Mouse (Mus musculus) liver, embryonic 14.5 days (tissue): ENCODE results near the gene Rbms1. TPM values are rescaled to one million over a fixed set of nuclear protein-coding genes. Genes with fewer than 3 reads are reported as not detected.

ENCODE experiments used
- ATAC-seq: fragments of 200-750 bp; cut with Nextera tagmentation; 2 replicates; pipeline ENCODE4 v1.8.0; 2017; ENCODE audit warnings: moderate number of reproducible peaks, mild to moderate bottlenecking, moderate library complexity; ENCODE audit not compliant: insufficient read depth
- DNase-seq, 3 experiments: peaks; one replicate each; pipeline ENCODE4 v3.0.0-alpha.2; 2012 to 2013; ENCODE audit warnings: low read depth in 3 of 3, low spot score in 3 of 3
- H3K27ac ChIP-seq: fragments of 300-500 bp; sonication (generic); 2 replicates; pipeline ENCODE4 v1.5.1; 2014; ENCODE audit warnings: moderate library complexity, mild to moderate bottlenecking, control low read depth, inconsistent platforms
- H3K27me3 ChIP-seq: fragments of 300-500 bp; sonication (generic); 2 replicates; pipeline ENCODE4 v1.6.1; 2014; ENCODE audit warnings: mild to moderate bottlenecking, low read length, moderate library complexity; ENCODE audit not compliant: control insufficient read depth, insufficient read depth
- H3K36me3 ChIP-seq: fragments of 300-500 bp; sonication (generic); replicated peaks from 2 replicates; pipeline ENCODE4 v1.6.1; 2014; ENCODE audit warnings: low read depth; ENCODE audit not compliant: control insufficient read depth, insufficient read depth
- H3K4me1 ChIP-seq, 2 experiments: fragments of 200-500 bp in 1 of 2; fragments of 300-500 bp in 1 of 2; sonication (generic) in 1 of 2; replicated peaks; 2 replicates each; pipeline ENCODE4 v1.6.1; 2012 to 2014; ENCODE audit warnings: antibody characterized with exemption in 1 of 2, inconsistent platforms in 1 of 2, low read length in 1 of 2; ENCODE audit not compliant: control insufficient read depth in 2 of 2, insufficient read depth in 2 of 2
- H3K4me2 ChIP-seq: fragments of 300-500 bp; sonication (generic); 2 replicates; pipeline ENCODE4 v1.6.1; 2014; ENCODE audit warnings: low read depth, mild to moderate bottlenecking, control low read depth, moderate library complexity
- H3K4me3 ChIP-seq, 2 experiments: fragments of 200-500 bp in 1 of 2; fragments of 300-500 bp in 1 of 2; sonication (generic) in 1 of 2; 2 replicates each; pipeline ENCODE4 v1.5.1; 2012 to 2014; ENCODE audit warnings: low read depth in 2 of 2, low read length in 2 of 2, mild to moderate bottlenecking in 2 of 2, control low read depth in 1 of 2, inconsistent platforms in 1 of 2, moderate library complexity in 1 of 2; ENCODE audit not compliant: insufficient read depth in 1 of 2
- H3K9ac ChIP-seq: fragments of 300-500 bp; sonication (generic); replicated peaks from 2 replicates; pipeline ENCODE4 v1.6.1; 2014; ENCODE audit warnings: mild to moderate bottlenecking, control low read depth, moderate library complexity
- H3K9me3 ChIP-seq: fragments of 300-500 bp; sonication (generic); 2 replicates; pipeline ENCODE4 v1.6.1; 2016; ENCODE audit warnings: low read length, mixed read lengths; ENCODE audit not compliant: control insufficient read depth
- CTCF ChIP-seq: IDR thresholded peaks from 2 replicates; pipeline ENCODE4 v1.5.1; 2016; ENCODE audit warnings: antibody characterized with exemption, low read depth, control low read depth
- EP300 ChIP-seq: IDR thresholded peaks from 2 replicates; pipeline ENCODE4 v1.6.1; 2016; ENCODE audit warnings: antibody characterized with exemption, low read depth
- WGBS: fragments of 180-500 bp; shearing (Covaris S2); extraction: QIAGEN DNeasy Blood & Tissue Kit; methylation state at CpG from one replicate; pipeline ENCODE4 v1.1.7; 2014; ENCODE audit not compliant: insufficient replicate concordance; 5-methylcytosine and 5-hydroxymethylcytosine counted together
- polyA plus RNA-seq, 2 experiments: library from polyadenylated mRNA; depleted of rRNA in 1 of 2; stranded (reverse) in 1 of 2; unstranded in 1 of 2; fragments of >200 nt; fragmentation: Nextera tagmentation in 1 of 2; extraction: Ambion mirVana in 1 of 2; gene quantifications; 2 replicates each; pipeline versions ENCODE4 v1.2.1 to v1.2.3; 2012 to 2014

Rbms1 gene
- polyA plus RNA-seq, 2 experiments, result 16.8 to 31.8 TPM

DNA sequence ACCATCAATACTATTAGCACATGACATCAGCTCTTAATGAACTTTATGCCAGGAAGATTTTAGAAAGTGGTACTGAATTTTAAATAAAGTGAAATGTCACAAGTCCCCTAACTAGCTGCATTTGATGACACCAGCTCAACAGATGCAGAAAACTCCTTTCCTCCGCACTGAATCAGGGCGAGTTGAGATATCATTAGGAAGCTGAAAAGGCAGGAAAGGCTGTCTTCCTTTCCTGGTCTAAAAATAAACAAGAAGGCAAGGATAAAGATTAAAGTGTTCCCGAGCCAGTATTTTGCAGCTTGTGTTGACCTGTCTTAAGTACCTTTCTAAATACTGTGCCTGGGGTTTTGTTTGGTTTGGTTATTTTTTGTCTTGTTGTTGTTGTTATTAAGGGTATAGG is 42.9 kb downstream of the Rbms1 start:
- H3K27me3 ChIP-seq, result no peaks in the 10 kb centered on the region
- H3K9me3 ChIP-seq, result no peaks in the 10 kb centered on the region
- ATAC-seq (no peak), DNase-seq (no peak)
- H3K27ac ChIP-seq, result no peak overlapping the region
- no peak overlapping the region for H3K4me2 ChIP-seq
- H3K4me1 ChIP-seq, result peaks cover 0 to 3% of the 10 kb centered on the region in 2 experiments; a peak in 3 of 4 replicates
- H3K4me3 ChIP-seq, result no peak overlapping the region
- H3K36me3 ChIP-seq, result no peaks in the 10 kb centered on the region
- 35% methylated on average over 3 of the region's 3 CpGs for WGBS
- TF ChIP-seq CTCF, result no peak
- TF ChIP-seq EP300, result no peak
- H3K9ac ChIP-seq, result no peak overlapping the region

DNA sequence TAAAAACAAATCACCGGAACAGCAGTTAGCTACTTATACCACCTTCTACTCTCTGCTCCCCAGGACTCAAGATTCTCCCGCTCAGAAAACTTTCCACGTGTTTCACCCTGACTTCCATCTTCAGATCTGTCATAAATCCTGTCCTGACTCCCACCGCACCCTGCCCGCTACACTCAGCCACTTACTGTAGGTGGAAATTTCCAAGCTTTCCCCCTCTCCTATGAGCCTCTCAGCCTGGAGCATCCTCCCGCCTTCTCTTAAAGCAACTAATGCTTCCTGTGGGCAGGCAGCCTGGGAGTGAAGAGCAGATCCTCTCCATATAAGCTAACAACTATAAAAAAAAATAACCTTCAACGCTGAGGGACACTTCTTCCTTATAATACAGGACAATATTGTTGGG is 44.6 kb downstream of the Rbms1 start:
- Histone ChIP-seq H3K27me3 (no peaks in the 10 kb centered on the region), H3K9ac (no peak overlapping the region), H3K36me3 (no peaks in the 10 kb centered on the region), H3K9me3 (no peaks in the 10 kb centered on the region), H3K4me2 (no peak overlapping the region), H3K4me1 (no peaks in the 10 kb centered on the region; a peak in 2 of 4 replicates), H3K4me3 (no peak overlapping the region), H3K27ac (no peak overlapping the region)
- WGBS, result 62% methylated on average over 7 of the region's 7 CpGs
- DNase-seq, result no peak
- TF ChIP-seq CTCF (no peak), EP300 (no peak)
- no peak for ATAC-seq

DNA sequence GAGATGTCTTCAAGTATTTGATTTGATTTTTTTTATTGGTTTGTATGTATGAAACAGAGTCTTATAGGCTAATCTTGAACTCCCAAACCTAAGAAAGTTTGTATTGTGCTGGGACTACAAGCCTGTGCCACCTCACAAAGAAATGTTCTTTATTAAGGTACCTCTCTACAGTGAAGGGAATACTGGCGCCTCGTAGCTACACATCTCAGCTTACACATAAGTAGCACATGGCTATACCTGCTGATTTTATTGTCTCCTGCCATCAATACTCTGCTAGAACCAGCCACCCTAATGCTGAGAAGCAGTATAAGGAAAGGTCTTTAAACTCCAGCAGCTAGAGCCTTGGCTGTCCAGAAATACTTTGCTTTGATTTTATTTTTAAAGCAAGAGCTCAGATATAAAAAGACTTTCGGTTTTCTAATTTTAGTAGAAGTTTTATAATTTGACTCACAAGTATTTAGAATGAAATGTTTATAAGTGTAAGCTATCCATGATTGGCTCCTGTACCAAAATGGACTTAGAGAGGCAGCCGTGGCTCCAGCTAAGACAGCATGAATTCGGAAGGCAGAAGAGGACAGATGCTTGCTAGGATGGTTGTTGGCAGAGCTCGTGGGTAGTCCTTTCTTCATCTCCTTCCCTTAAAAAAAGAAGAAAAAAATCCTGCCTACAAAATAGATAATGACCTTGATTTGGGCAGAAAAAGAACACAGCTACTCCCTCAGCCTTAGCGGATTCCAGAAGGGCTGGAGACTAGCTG is 48.3 kb downstream of the Rbms1 start:
- Histone ChIP-seq H3K4me1 (peaks cover 0 to 6% of the 10 kb centered on the region in 2 experiments; a peak in 3 of 4 replicates), H3K4me3 (no peak overlapping the region), H3K36me3 (no peaks in the 10 kb centered on the region), H3K9ac (no peak overlapping the region), H3K4me2 (no peak overlapping the region), H3K27ac (no peak overlapping the region), H3K27me3 (no peaks in the 10 kb centered on the region), H3K9me3 (no peaks in the 10 kb centered on the region)
- 51% methylated on average over 7 of the region's 7 CpGs for WGBS
- DNase-seq, result no peak
- TF ChIP-seq CTCF, result no peak
- TF ChIP-seq EP300, result no peak
- ATAC-seq, result no peak

DNA sequence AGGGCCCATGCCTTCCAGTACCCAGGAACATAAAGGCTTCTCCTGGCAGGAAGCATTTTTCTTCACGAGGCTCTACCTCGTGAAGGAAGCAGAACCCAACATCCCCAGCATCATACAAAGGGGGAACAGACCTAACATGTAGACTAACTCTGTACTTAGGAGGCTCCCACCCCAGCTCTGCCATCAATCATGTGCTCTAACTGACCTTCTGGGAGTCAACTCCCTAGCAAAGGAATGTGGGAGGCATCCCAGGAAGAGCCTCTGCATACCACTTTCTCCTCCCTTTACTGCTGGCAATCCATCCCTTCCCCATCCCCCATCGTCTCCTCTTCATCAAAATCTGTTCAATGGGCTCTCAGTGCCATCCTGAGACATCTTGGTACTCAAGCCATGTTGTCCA is 49.7 kb downstream of the Rbms1 start:
- Histone ChIP-seq H3K4me3 (no peak overlapping the region), H3K9me3 (no peaks in the 10 kb centered on the region), H3K27ac (no peak overlapping the region), H3K9ac (no peak overlapping the region), H3K36me3 (no peaks in the 10 kb centered on the region), H3K4me1 (peaks cover 0 to 6% of the 10 kb centered on the region in 2 experiments; a peak in 3 of 4 replicates), H3K4me2 (no peak overlapping the region), H3K27me3 (no peaks in the 10 kb centered on the region)
- no peak for ATAC-seq
- WGBS, result 43% methylated on average over 3 of the region's 3 CpGs
- no peak for DNase-seq
- no peak for TF ChIP-seq CTCF
- no peak for TF ChIP-seq EP300

DNA sequence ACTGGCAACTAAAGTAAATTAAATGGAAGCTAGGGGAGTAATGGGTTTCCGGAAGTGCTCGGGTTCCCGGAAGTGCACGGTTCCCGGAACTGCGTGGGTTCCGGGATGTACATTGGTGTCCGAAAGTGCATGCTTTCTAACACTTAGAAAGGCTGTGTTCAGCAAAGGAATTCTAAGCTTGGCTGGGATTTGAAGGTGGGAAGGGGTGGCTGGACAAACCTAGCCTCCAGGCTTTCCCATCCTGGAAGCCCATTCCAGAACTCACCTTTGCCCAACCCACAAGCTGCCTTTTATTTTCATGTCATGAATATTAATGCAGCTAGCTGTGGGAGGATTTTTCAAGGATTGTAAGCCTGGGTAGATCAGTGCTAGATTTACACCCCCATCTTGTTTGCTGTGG is 51.3 kb downstream of the Rbms1 start:
- no peak for TF ChIP-seq EP300
- TF ChIP-seq CTCF, result no peak
- 67% methylated on average over 8 of the region's 8 CpGs for WGBS
- Histone ChIP-seq H3K27me3 (no peaks in the 10 kb centered on the region), H3K4me3 (no peak overlapping the region), H3K27ac (no peak overlapping the region), H3K9ac (no peak overlapping the region), H3K9me3 (no peaks in the 10 kb centered on the region), H3K36me3 (no peaks in the 10 kb centered on the region), H3K4me1 (peaks cover 0 to 9% of the 10 kb centered on the region in 2 experiments; a peak in 3 of 4 replicates), H3K4me2 (no peak overlapping the region)
- ATAC-seq, result no peak
- DNase-seq, result no peak
